Mouse (Mus musculus): ENCODE data around the gene Timm8a2. TPM values are rescaled to one million over a fixed set of nuclear protein-coding genes. Genes with fewer than 3 reads are reported as not detected.

Timm8a2 gene
- polyA plus RNA-seq, 1 experiment from 2014 or later = not detected

DNA sequence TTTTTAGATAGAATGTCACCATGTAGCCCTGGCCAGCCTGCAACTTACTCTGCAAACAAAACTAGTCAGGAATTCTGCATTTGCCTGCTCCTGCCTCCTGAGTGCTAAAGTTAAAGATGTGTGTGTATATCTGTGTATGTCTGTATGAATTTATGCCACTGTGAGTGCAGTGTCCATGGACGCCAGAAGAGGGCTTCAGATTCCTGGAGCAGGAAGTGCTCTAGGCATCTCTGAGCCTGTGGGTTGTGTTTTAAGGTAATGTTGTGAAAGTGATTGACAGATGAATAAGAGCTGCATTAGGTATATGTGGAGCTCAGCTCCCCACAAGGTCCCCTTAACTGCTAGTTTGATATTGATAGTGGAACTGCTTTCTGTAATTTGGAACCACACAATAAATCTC lies 707 bp downstream of the Timm8a2 start:
- Histone ChIP-seq H3K36me3 (no peaks in the 10 kb centered on the region), H3K9me3 (peaks cover 5% of the 10 kb centered on the region), H3K4me2 (no peak overlapping the region), H3K9ac (no peak overlapping the region), H3K4me1 (no peaks in the 10 kb centered on the region), H3K27ac (replicated peaks) (no peak overlapping the region), H3K27me3 (replicated peaks) (no peaks in the 10 kb centered on the region), H3K4me3 (no peak overlapping the region)
- no peak for ATAC-seq (ENCODE audit: extremely low read depth, insufficient number of reproducible peaks, low FRiP score, low TSS enrichment)
- WGBS = 88% methylated on average over 1 of the region's 1 CpGs

DNA sequence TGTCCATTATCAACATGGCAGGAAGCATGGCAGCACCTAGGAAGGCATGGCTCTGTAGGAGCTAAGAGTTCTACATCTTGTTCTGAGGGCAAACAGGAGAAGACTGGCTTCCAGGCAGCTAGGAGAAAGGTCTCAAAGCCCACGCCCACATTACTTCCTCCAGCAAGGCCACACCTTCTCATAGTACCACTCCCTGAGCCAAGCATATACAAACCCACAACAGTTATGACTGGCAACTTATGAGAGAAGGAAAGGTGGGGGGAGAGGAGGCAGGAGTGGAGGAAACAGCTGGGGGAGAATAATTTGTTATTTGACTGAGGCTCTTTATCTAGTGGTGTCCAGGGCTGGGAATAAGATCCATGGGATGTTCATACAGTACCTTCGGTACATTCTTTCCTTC lies 1.4 kb downstream of the Timm8a2 start:
- no peak overlapping the region for H3K4me3 ChIP-seq
- H3K9me3 ChIP-seq = peaks cover 5% of the 10 kb centered on the region
- H3K27ac ChIP-seq (replicated peaks) = no peak overlapping the region
- ATAC-seq (ENCODE audit: extremely low read depth, insufficient number of reproducible peaks, low FRiP score, low TSS enrichment) = no peak
- H3K4me1 ChIP-seq = no peaks in the 10 kb centered on the region
- no peak overlapping the region for H3K9ac ChIP-seq
- no peak overlapping the region for H3K4me2 ChIP-seq
- WGBS = 76% methylated on average over 2 of the region's 2 CpGs
- no peaks in the 10 kb centered on the region for H3K27me3 ChIP-seq (replicated peaks)
- no peaks in the 10 kb centered on the region for H3K36me3 ChIP-seq

- Histone ChIP-seq H3K4me1 (no peaks in the 10 kb centered on the region), H3K36me3 (no peaks in the 10 kb centered on the region), H3K27me3 (replicated peaks) (no peaks in the 10 kb centered on the region), H3K4me3 (no peak overlapping the region), H3K4me2 (no peak overlapping the region), H3K9ac (no peak overlapping the region), H3K27ac (replicated peaks) (no peak overlapping the region), H3K9me3 (peaks cover 5% of the 10 kb centered on the region)
- no peak for ATAC-seq (ENCODE audit: extremely low read depth, insufficient number of reproducible peaks, low FRiP score, low TSS enrichment)
- 84% methylated on average over 13 of the region's 13 CpGs for WGBS
Measured at GRCm38 (mm10) chr14:122038874-122039647, 4.6 kb downstream of the Timm8a2 start.

- Histone ChIP-seq H3K4me3 (no peak overlapping the region), H3K4me1 (no peaks in the 10 kb centered on the region), H3K4me2 (no peak overlapping the region), H3K9ac (no peak overlapping the region), H3K27me3 (replicated peaks) (no peaks in the 10 kb centered on the region), H3K9me3 (no peaks in the 10 kb centered on the region), H3K36me3 (no peaks in the 10 kb centered on the region), H3K27ac (replicated peaks) (no peak overlapping the region)
- WGBS = 76% methylated on average over 3 of the region's 3 CpGs
- no peak for ATAC-seq (ENCODE audit: extremely low read depth, insufficient number of reproducible peaks, low FRiP score, low TSS enrichment)
Measured at GRCm38 (mm10) chr14:122041413-122041825, 6.9 kb downstream of the Timm8a2 start.

DNA sequence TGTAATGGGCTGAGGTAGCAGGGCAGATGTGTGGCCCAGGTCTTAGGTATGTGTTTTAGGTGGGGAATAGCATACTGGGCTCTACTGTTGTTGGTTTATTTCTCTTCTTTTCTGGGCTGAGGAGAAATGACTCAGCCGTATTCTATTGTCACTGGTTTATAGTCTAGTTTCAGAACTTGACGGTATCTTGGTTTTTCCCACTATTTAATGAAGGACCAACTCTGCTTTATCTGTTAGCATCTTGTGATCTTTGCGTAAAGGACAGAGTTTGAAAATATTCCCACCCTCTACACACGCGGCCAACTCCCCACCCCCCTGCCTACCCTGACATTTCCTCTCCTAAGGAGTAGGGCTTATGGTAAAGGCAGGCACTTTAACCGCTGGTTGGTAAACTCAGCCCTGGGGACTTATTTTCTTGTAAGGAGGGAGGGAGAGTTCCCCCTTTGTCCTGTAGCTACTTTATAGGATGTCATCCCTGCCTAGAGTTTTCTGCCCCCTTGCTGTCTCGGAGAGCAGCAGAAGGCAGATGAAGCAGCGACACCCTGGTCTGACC lies 7.7 kb downstream of the Timm8a2 start:
- Histone ChIP-seq H3K36me3 (no peaks in the 10 kb centered on the region), H3K9me3 (no peaks in the 10 kb centered on the region), H3K4me2 (no peak overlapping the region), H3K4me1 (no peaks in the 10 kb centered on the region), H3K4me3 (no peak overlapping the region), H3K9ac (no peak overlapping the region), H3K27me3 (replicated peaks) (no peaks in the 10 kb centered on the region), H3K27ac (replicated peaks) (no peak overlapping the region)
- 76% methylated on average over 8 of the region's 8 CpGs for WGBS
- no peak for ATAC-seq (ENCODE audit: extremely low read depth, insufficient number of reproducible peaks, low FRiP score, low TSS enrichment)

DNA sequence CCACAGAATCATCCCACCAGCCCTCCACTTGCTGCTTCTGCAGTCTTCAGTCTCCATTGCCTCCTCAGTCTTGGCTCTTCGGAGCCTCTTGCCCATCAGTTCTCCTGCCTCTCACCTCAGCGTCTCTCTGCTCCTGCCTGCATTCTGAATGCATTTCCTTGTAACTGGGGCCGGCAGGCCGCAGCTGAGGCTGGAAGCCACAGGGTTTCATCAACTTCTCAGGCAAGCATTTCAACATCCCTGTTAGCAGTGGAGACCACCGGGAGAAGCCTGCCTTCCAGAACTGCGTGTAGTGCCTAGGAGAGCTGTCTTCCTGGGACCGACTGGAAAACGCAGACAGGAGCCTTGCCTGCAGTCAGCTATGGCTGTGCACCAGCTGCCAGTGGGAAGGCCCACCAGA lies 13.3 kb downstream of the Timm8a2 start:
- Histone ChIP-seq H3K4me3 (no peak overlapping the region), H3K9me3 (no peaks in the 10 kb centered on the region), H3K27ac (replicated peaks) (no peak overlapping the region), H3K9ac (no peak overlapping the region), H3K4me2 (no peak overlapping the region), H3K36me3 (no peaks in the 10 kb centered on the region), H3K27me3 (replicated peaks) (0 out of 2 replicates have a peak, but pooled peaks cover 3% of the 10 kb centered on the region), H3K4me1 (peaks cover 1% of the 10 kb centered on the region; the same call in 1 of the 2 replicates)
- WGBS = 79% methylated on average over 8 of the region's 8 CpGs
- ATAC-seq (ENCODE audit: extremely low read depth, insufficient number of reproducible peaks, low FRiP score, low TSS enrichment) = no peak

DNA sequence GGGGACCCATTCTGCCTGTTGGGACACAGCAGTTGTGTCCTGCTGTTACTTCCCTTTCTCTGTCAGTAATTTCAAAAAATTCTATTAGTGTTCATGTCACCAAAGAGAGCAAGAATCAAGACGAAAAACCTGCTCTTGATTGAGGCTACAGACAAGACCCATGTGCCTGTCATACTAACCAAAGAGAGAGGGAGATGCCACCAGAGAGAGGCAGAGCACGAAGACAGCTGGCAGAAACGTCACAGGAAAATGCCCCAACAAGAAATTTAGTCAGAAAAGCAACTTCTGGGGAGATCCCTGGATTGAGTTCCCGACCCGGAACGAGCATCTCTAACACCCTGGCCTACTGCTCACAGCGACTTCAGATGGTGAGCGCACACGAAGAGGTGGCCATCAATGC lies 14.3 kb downstream of the Timm8a2 start:
- H3K4me3 ChIP-seq = no peak overlapping the region
- WGBS = 80% methylated on average over 9 of the region's 9 CpGs
- H3K4me1 ChIP-seq = peaks cover 7% of the 10 kb centered on the region; the same call in 1 of the 2 replicates
- H3K9me3 ChIP-seq = no peaks in the 10 kb centered on the region
- H3K27ac ChIP-seq (replicated peaks) = no peak overlapping the region
- no peak for ATAC-seq (ENCODE audit: extremely low read depth, insufficient number of reproducible peaks, low FRiP score, low TSS enrichment)
- no peak overlapping the region for H3K4me2 ChIP-seq
- H3K9ac ChIP-seq = no peak overlapping the region
- 0 out of 2 replicates have a peak, but pooled peaks cover 5% of the 10 kb centered on the region for H3K27me3 ChIP-seq (replicated peaks)
- no peaks in the 10 kb centered on the region for H3K36me3 ChIP-seq

- Histone ChIP-seq H3K4me1 (peaks cover 7% of the 10 kb centered on the region; the same call in 1 of the 2 replicates), H3K9me3 (no peaks in the 10 kb centered on the region), H3K9ac (no peak overlapping the region), H3K4me3 (no peak overlapping the region), H3K27ac (replicated peaks) (no peak overlapping the region), H3K36me3 (no peaks in the 10 kb centered on the region), H3K4me2 (no peak overlapping the region), H3K27me3 (replicated peaks) (peaks cover 34% of the 10 kb centered on the region)
- no peak for ATAC-seq (ENCODE audit: extremely low read depth, insufficient number of reproducible peaks, low FRiP score, low TSS enrichment)
- WGBS = 73% methylated on average over 9 of the region's 9 CpGs
Measured at GRCm38 (mm10) chr14:122052896-122053635, 18.6 kb downstream of the Timm8a2 start.

GRCm38 (mm10) chr14:122056871-122057270 lies 22.4 kb downstream of the Timm8a2 start:
- no peak for ATAC-seq (ENCODE audit: extremely low read depth, insufficient number of reproducible peaks, low FRiP score, low TSS enrichment)
- H3K9me3 ChIP-seq = no peaks in the 10 kb centered on the region

DNA sequence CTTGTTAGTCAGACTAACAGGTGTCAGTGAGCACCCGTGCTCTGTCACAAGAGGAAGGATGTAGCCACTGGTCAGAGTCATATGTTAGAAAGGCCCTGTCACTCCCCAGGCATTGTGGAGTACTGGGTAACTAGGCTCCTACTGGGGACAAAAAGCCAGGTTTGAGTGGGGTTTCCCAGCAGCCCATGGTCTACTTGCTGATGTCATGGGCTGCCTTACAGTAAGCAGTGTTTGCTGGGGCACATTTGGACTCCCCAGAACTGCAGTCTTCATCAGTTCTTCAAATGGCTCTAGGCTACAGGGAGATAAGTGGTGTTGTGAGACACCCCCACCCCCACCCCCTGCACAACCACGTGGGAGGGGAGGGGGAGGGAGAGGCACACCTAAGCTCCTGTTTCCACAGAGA lies 23.5 kb downstream of the Timm8a2 start:
- Histone ChIP-seq H3K4me3 (no peak overlapping the region), H3K9ac (no peak overlapping the region), H3K27ac (replicated peaks) (no peak overlapping the region), H3K27me3 (replicated peaks) (peaks cover 60% of the 10 kb centered on the region), H3K4me2 (no peak overlapping the region), H3K36me3 (no peaks in the 10 kb centered on the region), H3K4me1 (peaks cover 10% of the 10 kb centered on the region; the same call in 1 of the 2 replicates), H3K9me3 (no peaks in the 10 kb centered on the region)
- ATAC-seq (ENCODE audit: extremely low read depth, insufficient number of reproducible peaks, low FRiP score, low TSS enrichment) = no peak
- 26% methylated on average over 2 of the region's 2 CpGs for WGBS

More at GRCm38 (mm10) chr14:122056871-122057270, 22.4 kb downstream of the Timm8a2 start:
- H3K4me2 ChIP-seq = no peak overlapping the region
- H3K4me3 ChIP-seq = no peak overlapping the region
- no peak overlapping the region for H3K27ac ChIP-seq (replicated peaks)
- H3K4me1 ChIP-seq = peaks cover 13% of the 10 kb centered on the region; the same call in 1 of the 2 replicates
- peaks cover 49% of the 10 kb centered on the region for H3K27me3 ChIP-seq (replicated peaks)
- no peak overlapping the region for H3K9ac ChIP-seq
- no peaks in the 10 kb centered on the region for H3K36me3 ChIP-seq
- 69% methylated on average over 6 of the region's 6 CpGs for WGBS

GRCm38 (mm10) chr14:122060642-122061041 lies 26.2 kb downstream of the Timm8a2 start:
- Histone ChIP-seq H3K9me3 (no peaks in the 10 kb centered on the region), H3K36me3 (no peaks in the 10 kb centered on the region), H3K4me3 (no peak overlapping the region), H3K4me2 (no peak overlapping the region), H3K27me3 (replicated peaks) (peaks cover 75% of the 10 kb centered on the region), H3K27ac (replicated peaks) (no peak overlapping the region), H3K4me1 (peaks cover 5% of the 10 kb centered on the region; the same call in 1 of the 2 replicates), H3K9ac (no peak overlapping the region)
- 1% methylated on average over 3 of the region's 3 CpGs for WGBS
- no peak for ATAC-seq (ENCODE audit: extremely low read depth, insufficient number of reproducible peaks, low FRiP score, low TSS enrichment)

All from heart, embryonic 13.5 days (tissue).